Mouse (Mus musculus) mature B cell (primary cell): Measurements from ENCODE around the gene Sf3b2.
"Not testable (repeated sequence)": the region's sequence is repeated elsewhere in the genome, so short reads cannot be mapped to it uniquely, and the experiment has no call there.

Experiments used
- in situ Hi-C: fragments of 300-500 bp; cut with MboI; formaldehyde crosslinking; loops from 2 replicates; pipeline ENCODE4 v1.14.3; 2019

Sf3b2 gene

GRCm38 (mm10) chr19:5272801-5273733, 22.2 kb downstream of the Sf3b2 start, which contains the start of gene Pacs1:
Gene Pacs1, minus strand, starts transcription at chr19:5273119.
- in situ Hi-C loops, result no loop called here

GRCm38 (mm10) chr19:5272326-5272795, 22.9 kb downstream of the Sf3b2 start:
- in situ Hi-C loops, result no loop called here

GRCm38 (mm10) chr19:5271430-5271829, 23.8 kb downstream of the Sf3b2 start:
- in situ Hi-C loops, result no loop called here

DNA sequence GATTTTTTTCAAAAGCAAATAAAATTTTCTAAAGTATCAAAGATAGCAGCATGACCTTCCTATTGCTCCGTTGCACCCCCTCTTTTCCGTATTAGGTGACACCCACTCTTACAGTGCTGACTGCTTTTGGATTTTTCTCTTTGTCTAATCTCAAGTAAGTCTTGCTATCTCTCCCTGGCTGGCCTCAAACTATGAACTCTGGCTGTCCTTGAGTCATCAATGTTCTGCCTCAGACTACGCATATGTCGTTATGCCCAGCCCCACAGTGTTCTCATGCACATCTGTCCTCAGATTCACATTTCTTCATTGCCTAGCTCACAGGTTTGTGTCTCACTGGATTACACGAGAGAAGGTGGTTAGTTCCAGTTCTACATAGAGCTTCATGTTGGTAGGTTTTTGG, 25.9 kb downstream of the Sf3b2 start:
- in situ Hi-C loops, result no loop called here

DNA sequence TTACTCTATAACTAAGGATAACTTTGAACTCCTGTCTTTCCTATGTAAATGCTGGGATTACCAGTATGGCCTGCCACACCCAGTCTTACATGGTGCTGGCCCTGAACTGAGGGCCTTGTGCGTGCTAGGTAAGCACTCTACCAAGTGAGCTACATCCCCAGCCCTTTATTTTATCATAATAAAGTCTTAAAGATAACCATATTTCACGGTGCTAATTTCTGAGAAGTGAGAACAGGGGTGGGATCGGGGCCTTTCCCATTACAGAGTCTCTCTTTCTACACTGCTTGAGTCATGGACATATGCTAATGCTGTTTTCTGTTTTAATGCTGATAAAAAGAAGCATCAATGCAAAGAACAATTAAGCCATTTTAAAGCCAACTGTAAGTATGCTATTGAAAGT, 26.4 kb downstream of the Sf3b2 start:
- in situ Hi-C loops, result no loop called here

- in situ Hi-C loops, result no loop called here
Observed at GRCm38 (mm10) chr19:5268017-5268416, 27.2 kb downstream of the Sf3b2 start.

DNA sequence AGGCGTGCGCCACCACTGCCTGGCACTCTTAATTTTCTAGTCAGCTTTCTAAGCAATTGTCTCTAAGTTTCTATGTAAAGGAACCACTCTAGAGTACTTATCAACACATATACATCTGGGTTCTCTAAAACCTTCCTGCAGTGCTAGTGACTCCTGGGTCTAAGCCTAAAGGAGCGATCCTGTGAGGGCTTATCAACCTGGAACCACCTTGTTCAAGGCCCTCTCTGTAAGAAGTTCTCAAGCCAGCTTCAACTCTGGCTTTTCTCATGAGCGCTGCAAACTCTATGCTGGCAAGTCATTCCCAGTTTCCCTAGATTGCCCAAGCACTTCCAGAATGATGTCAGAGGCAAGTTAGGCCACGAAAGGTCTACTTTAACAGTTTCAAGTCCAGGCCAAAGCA, 28.2 kb downstream of the Sf3b2 start:
- in situ Hi-C loops, result no loop called here

DNA sequence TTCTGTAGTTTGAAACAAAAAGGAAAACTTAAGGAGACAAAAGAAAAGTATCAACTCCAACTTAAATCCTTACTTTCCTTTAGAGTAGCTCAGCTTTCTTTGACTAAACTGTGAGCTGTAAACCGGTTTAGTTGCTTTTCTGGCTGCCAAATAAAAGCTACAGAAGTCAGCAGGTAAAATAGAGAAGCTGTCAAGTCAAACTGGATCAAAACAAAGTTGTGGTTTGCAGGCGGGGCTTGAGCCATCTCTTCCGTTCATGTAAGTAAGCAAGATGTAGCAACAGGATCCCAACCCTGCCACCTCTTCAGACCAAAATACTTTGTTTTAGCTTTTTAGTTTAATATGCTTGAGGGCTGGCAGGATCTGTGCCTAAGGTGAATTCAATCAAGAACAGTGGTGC, 38.1 kb downstream of the Sf3b2 start:
- in situ Hi-C loops, result no loop called here

GRCm38 (mm10) chr19:5236981-5237380, 58.3 kb downstream of the Sf3b2 start:
- in situ Hi-C loops, result not testable (repeated sequence)

- in situ Hi-C loops, result no loop called here
Observed at GRCm38 (mm10) chr19:5232696-5233095, 62.6 kb downstream of the Sf3b2 start.

DNA sequence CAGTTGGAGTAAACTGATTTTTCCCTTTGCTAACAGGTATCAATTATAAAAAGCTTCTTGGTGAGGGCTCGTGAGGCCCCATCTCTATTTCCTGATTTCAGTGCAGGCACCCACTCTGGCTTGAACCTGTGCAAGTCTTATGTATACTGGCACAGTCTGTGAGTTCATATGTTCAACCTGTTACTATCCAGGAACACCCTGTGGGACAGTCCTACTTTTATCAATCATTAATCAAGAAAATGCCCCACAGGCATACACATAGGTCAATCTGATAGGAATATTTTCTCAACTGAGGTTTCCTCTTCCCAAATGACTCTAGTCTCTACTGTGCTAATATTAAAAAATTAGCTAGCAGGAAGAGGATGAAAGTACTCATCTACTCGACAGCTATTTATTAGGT, 65.1 kb downstream of the Sf3b2 start:
- in situ Hi-C loops, result no loop called here

DNA sequence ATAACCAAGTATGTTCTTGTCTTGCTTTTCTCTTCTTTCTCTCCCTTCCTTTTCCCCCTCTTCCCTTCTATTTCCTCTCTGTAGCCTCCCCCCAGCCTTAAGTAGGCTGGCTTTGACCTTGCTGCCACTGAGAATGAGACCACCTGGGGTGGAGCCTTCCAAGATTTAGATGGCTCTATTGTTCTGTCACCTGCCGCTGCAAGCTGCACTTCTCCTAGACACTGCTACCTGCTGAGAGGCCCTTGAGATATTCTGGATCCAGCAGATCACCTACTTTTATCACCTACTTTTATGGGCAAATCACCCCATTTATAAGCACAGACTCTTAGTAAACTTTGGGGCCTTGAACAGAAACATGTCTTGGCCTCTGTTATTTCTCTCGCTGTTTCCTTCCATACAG, 70.6 kb downstream of the Sf3b2 start:
- in situ Hi-C loops, result no loop called here

DNA sequence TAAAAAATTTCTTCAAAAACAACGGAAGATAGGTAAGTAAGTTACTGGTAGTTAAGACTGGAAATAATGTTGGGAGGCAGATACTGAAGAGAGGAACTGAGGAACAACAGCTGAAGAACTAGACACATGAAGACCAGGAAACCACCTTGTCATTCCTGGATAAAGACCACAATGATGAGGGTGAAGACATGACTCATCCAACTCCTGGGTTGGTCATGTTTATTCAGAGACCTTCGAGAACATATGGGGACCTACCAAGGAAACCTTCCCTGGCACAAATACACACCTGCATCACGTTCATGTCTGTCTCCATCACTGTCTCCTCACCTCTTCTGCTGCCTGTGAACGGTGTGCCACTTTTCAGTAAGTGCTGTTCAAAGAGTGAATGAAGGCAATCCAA, 71.2 kb downstream of the Sf3b2 start:
- in situ Hi-C loops, result no loop called here
